Mouse (Mus musculus): ENCODE data around the gene Itsn1. TPM values are rescaled to one million over a fixed set of nuclear protein-coding genes. Genes with fewer than 3 reads are reported as not detected.
A peak's percentile ranks its signal among the peaks of the same experiment; 100 is the strongest.

Gene Itsn1
- polyA plus RNA-seq, 1 experiment from 2014 or later, result 34.5 TPM

DNA sequence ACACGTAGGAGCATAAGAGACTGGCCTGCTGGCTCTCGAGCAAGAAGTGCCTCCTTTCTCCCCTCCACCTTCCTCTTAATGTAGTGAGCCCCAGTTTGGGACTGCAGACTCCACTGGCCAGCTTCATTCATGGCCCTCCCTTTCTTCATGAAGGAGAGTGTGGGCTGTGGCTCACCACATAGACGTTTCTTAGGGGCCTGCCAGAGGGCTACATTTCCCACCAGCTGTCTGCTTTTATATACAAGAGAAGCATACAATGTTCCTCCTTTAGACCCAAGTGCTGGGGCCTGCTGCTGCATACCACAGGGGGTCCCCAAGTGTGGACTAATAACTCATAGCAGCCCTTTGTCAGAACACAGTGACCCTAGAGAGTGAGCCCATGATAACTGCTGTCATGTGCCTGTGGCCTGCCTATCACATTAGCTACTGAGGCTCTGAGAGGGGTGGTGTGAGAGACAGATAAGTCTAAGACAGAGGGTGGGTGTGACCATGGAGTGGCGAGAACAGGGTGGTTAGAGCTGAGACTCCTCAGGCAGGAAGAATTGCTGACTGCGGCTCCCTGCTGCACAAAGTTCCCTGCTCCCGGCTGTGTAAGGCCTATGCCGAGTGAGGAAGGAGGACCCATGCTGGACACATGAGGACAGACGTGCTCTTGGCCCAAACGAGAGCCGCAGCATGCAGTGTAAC is 135.7 kb downstream of the Itsn1 start:
- H3K27me3 ChIP-seq (ENCODE audit: low read depth, poor library complexity, severe bottlenecking), result no peaks in the 10 kb centered on the region
- H3K36me3 ChIP-seq, result peaks cover 71% of the 10 kb centered on the region
- 83% methylated on average over 10 of the region's 10 CpGs for WGBS
- H3K4me3 ChIP-seq, result no peak overlapping the region
- peak overlapping the region; percentile 2; the same call in 1 of the 2 replicates for H3K27ac ChIP-seq
- peaks cover 20% of the 10 kb centered on the region for H3K4me1 ChIP-seq
- H3K9me3 ChIP-seq (replicated peaks), result no peaks in the 10 kb centered on the region
- no peak for DNase-seq (ENCODE audit: low spot score)

DNA sequence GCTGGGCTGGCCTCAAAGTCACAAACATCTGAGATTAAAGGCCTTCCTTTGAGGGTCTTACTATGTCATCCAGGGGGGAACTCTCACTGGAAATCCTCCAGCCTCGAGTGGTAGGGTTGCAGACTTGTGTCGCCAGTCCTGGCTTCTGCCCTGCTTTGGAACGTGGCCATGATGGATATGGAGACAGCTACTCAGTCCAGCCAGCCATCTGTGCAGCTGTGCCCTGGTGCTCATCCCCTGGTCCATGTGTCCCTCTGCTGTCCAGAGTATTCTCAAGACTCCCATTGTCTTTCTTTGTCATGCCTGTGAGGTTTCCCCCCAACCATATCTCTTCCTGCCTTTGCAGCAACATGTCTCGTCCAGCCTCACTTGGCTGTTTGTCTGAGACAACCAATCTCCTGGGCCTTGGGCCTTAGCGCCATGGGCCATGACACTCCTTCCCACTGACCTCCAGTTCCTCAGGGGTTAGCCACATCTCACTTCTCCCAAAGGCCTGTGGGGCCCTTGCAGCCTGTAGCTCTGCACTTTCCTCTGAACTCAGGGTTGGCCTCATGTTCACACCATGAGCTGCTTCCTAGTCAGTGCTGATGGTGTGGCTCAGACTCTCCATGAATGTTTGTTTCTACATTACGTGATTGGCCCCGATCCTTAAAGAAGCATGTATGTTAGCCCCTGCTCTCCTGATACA is 136.6 kb downstream of the Itsn1 start:
- DNase-seq (ENCODE audit: low spot score), result no peak
- H3K4me1 ChIP-seq, result peaks cover 16% of the 10 kb centered on the region
- no peak overlapping the region for H3K4me3 ChIP-seq
- H3K36me3 ChIP-seq, result peaks cover 80% of the 10 kb centered on the region
- WGBS, result 88% methylated on average over 7 of the region's 7 CpGs
- H3K9me3 ChIP-seq (replicated peaks), result no peaks in the 10 kb centered on the region
- H3K27ac ChIP-seq, result no peak overlapping the region
- H3K27me3 ChIP-seq (ENCODE audit: low read depth, poor library complexity, severe bottlenecking), result no peaks in the 10 kb centered on the region

DNA sequence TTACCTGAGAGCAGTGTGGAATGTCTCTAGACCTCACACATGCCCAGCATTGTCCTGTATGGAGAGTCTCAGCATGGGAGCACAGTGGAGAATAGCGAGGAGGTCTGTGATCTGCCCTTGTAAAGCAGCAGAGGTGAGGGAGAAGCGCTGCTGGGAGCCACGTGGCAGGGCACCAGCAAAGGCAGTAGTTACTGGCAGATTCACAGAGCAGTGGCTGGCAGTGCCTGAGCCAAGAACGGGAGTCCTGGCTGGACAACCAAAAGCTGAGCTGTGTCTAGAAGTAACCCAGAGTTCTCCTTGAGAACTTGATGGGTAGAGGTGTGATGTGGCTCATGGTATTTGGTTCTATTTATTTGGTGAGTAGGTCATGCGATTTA is 137.2 kb downstream of the Itsn1 start:
- no peak for DNase-seq (ENCODE audit: low spot score)
- whole genome bisulfite sequencing, result 87% methylated on average over 5 of the region's 5 CpGs
- no peaks in the 10 kb centered on the region for H3K27me3 ChIP-seq (ENCODE audit: low read depth, poor library complexity, severe bottlenecking)
- H3K36me3 ChIP-seq, result peaks cover 81% of the 10 kb centered on the region
- no peak overlapping the region for H3K4me3 ChIP-seq
- H3K4me1 ChIP-seq, result peaks cover 11% of the 10 kb centered on the region
- H3K27ac ChIP-seq, result no peak overlapping the region
- no peaks in the 10 kb centered on the region for H3K9me3 ChIP-seq (replicated peaks)

DNA sequence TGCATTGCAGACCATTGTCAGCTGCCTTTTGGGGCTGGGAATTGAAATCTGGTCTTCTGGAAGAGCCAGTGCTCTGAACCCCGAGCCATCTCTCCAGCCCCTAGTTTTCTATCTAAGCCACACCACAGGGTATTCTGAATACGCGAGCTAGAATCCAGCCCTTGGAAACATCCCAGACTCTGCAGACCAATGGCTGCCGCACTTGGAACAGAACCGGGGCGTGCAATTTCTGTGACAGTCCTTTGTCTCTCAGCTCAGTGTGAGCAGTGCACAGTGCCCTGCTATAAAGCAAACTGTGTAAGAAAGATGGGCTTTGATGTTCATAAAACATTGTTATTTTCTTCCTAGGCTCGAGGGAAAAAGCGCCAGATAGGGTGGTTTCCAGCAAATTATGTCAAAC is 138.6 kb downstream of the Itsn1 start:
- no peaks in the 10 kb centered on the region for H3K27me3 ChIP-seq (ENCODE audit: low read depth, poor library complexity, severe bottlenecking)
- 92% methylated on average over 8 of the region's 8 CpGs for WGBS
- DNase-seq (ENCODE audit: low spot score), result no peak

GRCm38 (mm10) chr16:91868943-91869911 is 140.1 kb downstream of the Itsn1 start:
- H3K4me1 ChIP-seq, result peaks cover 1% of the 10 kb centered on the region; the same call in 1 of the 2 replicates
- H3K27me3 ChIP-seq (ENCODE audit: low read depth, poor library complexity, severe bottlenecking), result no peaks in the 10 kb centered on the region
- WGBS, result 92% methylated on average over 28 of the region's 28 CpGs
- peaks cover 74% of the 10 kb centered on the region for H3K36me3 ChIP-seq
- no peaks in the 10 kb centered on the region for H3K9me3 ChIP-seq (replicated peaks)
- no peak overlapping the region for H3K27ac ChIP-seq
- no peak overlapping the region for H3K4me3 ChIP-seq
- DNase-seq (ENCODE audit: low spot score), result no peak

More for the DNA sequence above, 138.6 kb downstream of the Itsn1 start:
- Histone ChIP-seq H3K27ac (no peak overlapping the region), H3K4me3 (no peak overlapping the region), H3K4me1 (no peaks in the 10 kb centered on the region), H3K9me3 (replicated peaks) (no peaks in the 10 kb centered on the region), H3K36me3 (peaks cover 87% of the 10 kb centered on the region)

DNA sequence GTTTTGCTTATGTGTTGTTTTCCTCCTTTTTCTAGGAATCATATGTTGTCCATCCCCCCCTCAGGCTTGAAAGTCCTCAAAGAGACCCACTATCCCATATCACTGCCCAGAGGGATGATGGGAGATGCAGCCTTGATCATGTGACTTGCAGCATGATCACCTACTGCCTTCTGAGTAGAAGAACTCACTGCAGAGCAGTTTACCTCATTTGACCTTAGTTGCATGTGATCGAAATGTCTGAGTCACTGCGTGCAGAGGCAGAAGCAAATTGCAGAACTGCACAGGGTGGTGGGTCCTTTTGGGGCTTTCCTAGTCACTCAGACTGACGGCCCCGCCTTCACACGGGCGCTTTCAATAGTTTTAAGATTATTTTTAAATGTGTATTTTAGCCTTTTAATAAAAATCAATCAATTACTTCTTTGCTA is 141.1 kb downstream of the Itsn1 start:
- Histone ChIP-seq H3K4me1 (peaks cover 10% of the 10 kb centered on the region), H3K27me3 (ENCODE audit: low read depth, poor library complexity, severe bottlenecking) (no peaks in the 10 kb centered on the region), H3K27ac (no peak overlapping the region), H3K36me3 (peaks cover 65% of the 10 kb centered on the region), H3K4me3 (no peak overlapping the region), H3K9me3 (replicated peaks) (no peaks in the 10 kb centered on the region)
- WGBS, result 96% methylated on average over 6 of the region's 6 CpGs
- no peak for DNase-seq (ENCODE audit: low spot score)

GRCm38 (mm10) chr16:91871188-91871587 is 142.1 kb downstream of the Itsn1 start:
- H3K36me3 ChIP-seq, result peaks cover 57% of the 10 kb centered on the region
- WGBS, result 95% methylated on average over 6 of the region's 6 CpGs
- no peaks in the 10 kb centered on the region for H3K9me3 ChIP-seq (replicated peaks)
- H3K27ac ChIP-seq, result no peak overlapping the region
- H3K4me3 ChIP-seq, result no peak overlapping the region
- no peak for DNase-seq (ENCODE audit: low spot score)
- H3K4me1 ChIP-seq, result peaks cover 20% of the 10 kb centered on the region
- no peaks in the 10 kb centered on the region for H3K27me3 ChIP-seq (ENCODE audit: low read depth, poor library complexity, severe bottlenecking)

DNA sequence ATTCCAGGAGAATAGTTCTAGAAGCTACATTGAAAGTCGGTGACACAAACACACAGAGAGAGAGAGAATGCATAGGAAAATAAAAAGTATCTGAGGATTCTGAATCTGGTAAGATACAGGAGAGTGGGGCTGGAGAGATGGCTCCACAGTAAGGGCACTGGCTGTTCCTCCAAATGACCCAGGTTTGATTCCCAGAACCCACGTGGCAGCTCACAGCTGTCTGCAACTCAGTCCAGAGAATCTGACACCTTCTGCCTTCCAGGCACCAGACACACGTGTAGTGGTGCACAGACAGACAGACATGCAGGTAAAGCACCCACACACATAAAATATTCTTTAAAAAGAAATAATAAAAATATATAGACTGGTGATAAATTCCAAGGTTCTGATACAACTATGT is 144.6 kb downstream of the Itsn1 start:
- Histone ChIP-seq H3K9me3 (replicated peaks) (no peaks in the 10 kb centered on the region), H3K36me3 (peaks cover 41% of the 10 kb centered on the region), H3K4me1 (peaks cover 23% of the 10 kb centered on the region), H3K27ac (no peak overlapping the region), H3K4me3 (no peak overlapping the region), H3K27me3 (ENCODE audit: low read depth, poor library complexity, severe bottlenecking) (no peaks in the 10 kb centered on the region)
- no peak for DNase-seq (ENCODE audit: low spot score)
- 75% methylated on average over 3 of the region's 3 CpGs for WGBS

DNA sequence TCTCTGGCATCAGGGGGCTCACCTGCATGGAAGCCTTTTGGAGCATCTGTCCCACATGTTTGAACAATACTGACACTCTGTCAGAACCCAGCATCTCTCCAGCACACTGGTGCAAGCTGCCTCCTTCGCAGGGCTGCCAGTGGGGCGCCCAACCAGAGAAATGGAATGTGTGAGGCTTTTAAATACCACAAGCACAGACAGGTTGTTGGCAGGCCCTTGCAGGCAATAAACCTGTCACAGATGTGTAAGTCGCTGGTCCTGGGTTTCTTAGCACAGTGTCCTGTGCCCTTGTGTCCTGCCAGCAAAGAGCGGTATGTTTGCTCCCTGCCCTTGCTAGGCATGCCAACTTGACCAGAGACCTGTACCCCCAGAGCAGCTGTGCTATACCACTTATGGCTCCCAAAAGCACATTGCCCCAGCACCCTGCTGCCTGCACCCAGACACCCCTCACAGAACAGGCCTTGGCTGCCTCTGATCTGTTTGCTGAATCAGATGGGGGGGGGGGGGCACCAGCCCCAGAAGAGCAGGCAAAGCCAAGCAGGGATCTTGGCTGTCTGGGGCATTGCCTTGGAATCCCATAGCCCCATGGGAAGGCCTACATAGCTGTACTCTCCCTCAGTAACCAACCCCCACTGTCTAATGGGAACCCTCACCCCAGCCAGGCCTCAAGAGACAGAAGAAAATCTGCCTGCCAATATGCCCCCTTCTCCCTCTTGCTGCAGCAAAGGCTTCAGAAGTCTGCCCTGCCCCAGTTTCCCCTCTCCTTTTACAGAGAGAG is 146.7 kb downstream of the Itsn1 start:
- Histone ChIP-seq H3K4me1 (peaks cover 23% of the 10 kb centered on the region), H3K9me3 (replicated peaks) (no peaks in the 10 kb centered on the region; the same call in 1 of the 2 replicates), H3K27ac (peak overlapping the region; percentile 1; the same call in 1 of the 2 replicates), H3K27me3 (ENCODE audit: low read depth, poor library complexity, severe bottlenecking) (no peaks in the 10 kb centered on the region), H3K36me3 (peaks cover 21% of the 10 kb centered on the region), H3K4me3 (no peak overlapping the region; the same call in 1 of the 2 replicates)
- WGBS, result 34% methylated on average over 4 of the region's 4 CpGs
- no peak for DNase-seq (ENCODE audit: low spot score)

GRCm38 (mm10) chr16:91876457-91876856 is 147.4 kb downstream of the Itsn1 start:
- no peak overlapping the region for H3K27ac ChIP-seq

GRCm38 (mm10) chr16:91879101-91879500 is 150.0 kb downstream of the Itsn1 start:
- H3K4me3 ChIP-seq, result no peak overlapping the region
- H3K27me3 ChIP-seq (ENCODE audit: low read depth, poor library complexity, severe bottlenecking), result no peaks in the 10 kb centered on the region
- DNase-seq (ENCODE audit: low spot score), result no peak
- H3K4me1 ChIP-seq, result peaks cover 43% of the 10 kb centered on the region
- H3K27ac ChIP-seq, result no peak overlapping the region
- 0 out of 2 replicates have a peak, but pooled peaks cover 2% of the 10 kb centered on the region for H3K36me3 ChIP-seq
- 85% methylated on average over 2 of the region's 2 CpGs for WGBS
- no peaks in the 10 kb centered on the region; the same call in 1 of the 2 replicates for H3K9me3 ChIP-seq (replicated peaks)

More at GRCm38 (mm10) chr16:91876457-91876856, 147.4 kb downstream of the Itsn1 start:
- Histone ChIP-seq H3K36me3 (peaks cover 15% of the 10 kb centered on the region), H3K4me1 (peaks cover 23% of the 10 kb centered on the region), H3K9me3 (replicated peaks) (no peaks in the 10 kb centered on the region; the same call in 1 of the 2 replicates), H3K27me3 (ENCODE audit: low read depth, poor library complexity, severe bottlenecking) (no peaks in the 10 kb centered on the region), H3K4me3 (no peak overlapping the region)
- 91% methylated on average over 4 of the region's 4 CpGs for WGBS
- no peak for DNase-seq (ENCODE audit: low spot score)
